Mouse (Mus musculus) adipocyte (in vitro differentiated cells): ENCODE measurements around the gene Pde11a.

Experiments used
- DNase-seq: peaks from one replicate; pipeline ENCODE4 v3.0.0-alpha.2; 2016; ENCODE audit warnings: low spot score

Pde11a gene

DNA sequence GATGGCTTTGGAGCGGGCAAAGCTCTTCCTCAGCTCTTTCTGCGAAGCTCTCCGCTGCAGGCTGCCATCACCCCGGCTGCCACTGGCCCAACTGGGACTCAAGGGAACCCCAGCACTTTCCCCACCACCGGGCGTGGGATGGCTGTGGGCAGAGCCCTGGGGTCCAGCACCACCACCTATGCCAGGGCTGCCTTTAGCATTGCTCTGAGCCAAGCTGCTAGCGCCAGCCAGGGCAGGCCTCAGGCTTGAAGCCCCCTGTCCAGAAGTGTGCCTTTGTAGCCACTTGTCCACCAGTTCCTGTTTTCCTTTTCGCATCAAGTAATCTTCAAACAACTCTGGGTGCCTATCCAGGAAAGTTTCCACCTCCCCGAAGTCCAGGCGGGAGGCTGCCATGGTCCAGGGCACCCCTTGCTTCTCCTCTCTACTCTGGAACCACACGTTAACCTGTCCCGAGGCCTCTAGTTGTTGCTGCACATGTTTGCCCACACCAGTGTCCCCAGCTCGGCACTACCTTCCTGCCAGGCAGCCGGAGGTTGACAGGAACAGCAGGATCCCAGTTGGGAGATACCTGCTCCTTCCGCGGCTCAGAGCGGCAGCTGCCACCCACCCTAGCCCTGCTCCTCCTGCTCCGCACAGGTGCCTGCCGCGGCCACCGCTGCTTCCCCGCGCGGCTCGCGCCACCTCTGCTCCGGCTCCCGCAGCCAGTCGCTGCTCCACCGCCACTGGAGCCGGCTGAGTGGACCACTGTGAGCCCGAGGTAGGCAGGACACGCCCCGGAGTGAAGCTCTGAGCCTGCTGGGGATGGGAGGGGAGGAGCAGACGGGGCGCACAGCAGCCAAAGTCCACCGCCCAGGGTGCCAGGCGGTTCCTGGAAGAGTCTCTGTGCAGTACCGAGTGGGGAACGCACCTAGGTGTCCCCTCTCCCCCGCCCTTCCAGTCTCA lies at the start of gene Pde11a:
Pde11a (minus strand) TSS at position 560 of the 942 bp plus-strand sequence.
- no peak for DNase-seq

- no peak for DNase-seq
Observed at GRCm38 (mm10) chr2:76386531-76386930, 48.0 kb upstream of the Pde11a start.

GRCm38 (mm10) chr2:76378646-76379045 lies 40.1 kb upstream of the Pde11a start:
- DNase-seq, result no peak

DNA sequence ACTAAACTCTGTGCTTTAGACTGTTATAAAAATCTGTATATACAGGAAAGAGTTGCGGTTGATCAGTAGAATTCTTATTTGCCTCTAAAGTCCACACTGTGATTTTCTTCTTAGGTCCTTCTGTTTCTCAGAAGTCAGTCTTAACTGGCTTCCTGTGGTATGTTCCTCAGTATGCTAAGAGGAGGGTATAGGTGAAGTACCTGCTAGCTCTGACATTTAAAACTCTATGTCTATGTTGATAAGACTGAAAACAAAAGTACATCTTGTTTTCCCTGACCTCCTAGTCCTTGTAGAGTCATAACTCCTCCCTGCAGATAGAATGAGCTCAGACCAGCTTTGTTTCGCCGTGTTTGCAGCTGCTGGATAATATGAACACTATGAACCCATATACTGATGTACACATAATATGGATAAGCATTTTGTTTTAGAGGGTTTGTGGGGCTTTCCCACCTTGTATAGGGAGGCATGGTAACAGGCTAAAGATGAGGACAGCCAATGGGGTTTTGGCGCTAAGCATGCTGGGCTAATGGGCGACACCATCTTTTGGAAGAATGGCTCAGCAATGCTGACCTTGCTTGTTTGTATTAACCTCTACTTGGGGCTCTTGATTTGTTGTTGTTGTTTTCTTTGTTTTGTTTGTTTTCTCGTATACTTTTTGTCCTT lies 36.1 kb upstream of the Pde11a start:
- DNase-seq, result no peak

DNA sequence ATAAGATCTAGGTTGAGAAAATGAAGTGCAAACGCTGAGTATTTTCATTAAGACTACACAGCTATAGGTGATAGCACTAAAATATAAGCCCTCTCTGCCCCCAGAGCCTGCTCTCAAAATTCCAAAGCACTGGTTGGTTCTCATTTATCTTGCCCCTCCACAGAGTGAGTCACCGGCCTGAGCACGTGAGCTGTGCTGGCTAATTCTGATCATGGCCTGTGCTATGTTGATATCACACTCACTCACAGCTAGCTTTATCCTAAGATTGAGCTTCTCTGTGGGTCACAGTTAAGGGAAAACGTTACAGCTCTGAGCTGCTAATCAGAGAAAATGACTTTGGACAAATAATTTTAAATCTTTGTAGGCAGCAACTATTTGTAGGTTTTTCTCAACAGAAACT lies 33.7 kb upstream of the Pde11a start:
- no peak for DNase-seq

GRCm38 (mm10) chr2:76370656-76370922 lies 32.0 kb upstream of the Pde11a start:
- DNase-seq, result no peak

DNA sequence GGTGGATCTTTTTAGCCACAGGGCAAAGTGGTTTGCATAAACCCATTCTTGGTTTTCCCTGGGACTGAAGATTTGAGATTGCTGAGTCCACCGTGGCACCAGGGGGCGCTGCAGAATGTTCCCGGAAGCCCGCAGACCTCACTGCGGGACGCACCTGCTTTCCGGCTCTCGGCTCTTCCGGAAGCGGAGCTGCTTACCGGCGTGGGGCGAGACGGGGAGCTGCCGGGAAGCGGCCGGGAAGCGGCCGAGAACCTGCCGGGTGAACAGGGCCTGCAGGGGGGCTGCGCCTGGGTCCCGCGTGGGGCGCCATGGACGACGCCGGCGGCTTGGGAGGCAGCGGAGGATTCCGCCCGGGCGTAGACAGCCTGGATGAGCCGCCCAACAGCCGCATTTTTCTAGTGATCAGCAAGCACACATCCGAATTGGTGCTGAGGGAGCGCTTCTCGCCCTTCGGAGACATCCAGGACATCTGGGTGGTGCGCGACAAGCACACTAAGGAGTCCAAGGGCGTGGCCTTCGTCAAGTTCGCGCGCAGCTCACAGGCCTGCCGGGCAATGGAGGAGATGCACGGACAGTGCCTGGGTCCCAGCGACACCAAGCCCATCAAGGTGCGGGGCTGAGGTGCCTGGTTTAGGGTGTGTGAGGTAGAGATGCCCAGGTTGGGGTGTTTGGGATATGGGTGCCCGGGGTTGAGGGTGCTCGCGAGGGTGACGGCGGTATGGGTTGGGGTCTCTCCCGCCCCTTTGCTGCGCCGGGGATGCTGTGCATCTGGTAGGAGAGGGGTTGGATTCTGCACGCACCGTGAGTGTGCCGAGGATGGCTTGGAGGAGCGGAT lies 31.5 kb upstream of the Pde11a start, which contains the start of gene Rbm45:
Rbm45 (plus strand) TSS at position 164 of the 835 bp plus-strand sequence.
- DNase-seq, result peak; percentile 89

- no peak for DNase-seq
Observed at GRCm38 (mm10) chr2:76368861-76369660, 30.5 kb upstream of the Pde11a start.

DNA sequence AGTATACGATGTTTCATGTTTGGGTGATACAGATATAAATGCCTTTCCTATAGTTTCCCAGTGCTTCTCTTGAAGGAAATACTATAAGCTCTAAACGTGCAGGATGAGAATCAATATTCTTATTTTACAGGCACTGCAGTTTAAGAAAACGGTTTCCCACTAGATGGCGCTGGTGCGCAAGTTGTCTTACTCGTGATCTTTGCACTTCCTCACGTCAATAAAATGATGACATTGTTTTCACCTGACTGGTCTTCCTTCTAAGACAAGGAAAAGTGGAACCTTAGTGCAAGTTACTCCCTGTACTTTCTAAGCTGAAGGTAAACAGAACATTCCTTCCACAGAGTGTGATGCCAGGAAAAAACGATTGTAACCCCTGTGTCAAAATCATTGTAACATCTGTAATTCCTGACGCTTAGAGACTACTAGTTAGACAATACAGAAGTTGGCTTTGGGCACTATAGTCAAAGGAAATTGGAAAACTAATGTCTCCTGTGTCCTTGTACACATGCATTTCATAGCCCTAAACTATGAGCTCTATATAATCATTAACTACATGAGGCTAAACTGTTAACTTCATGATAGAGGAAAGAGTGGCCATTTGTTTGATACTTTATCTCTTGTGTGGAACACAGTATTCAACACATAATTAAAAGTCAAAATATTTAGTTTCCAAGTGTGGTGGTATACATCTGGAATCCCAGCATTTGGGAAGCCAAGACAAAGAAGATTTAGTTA lies 28.8 kb upstream of the Pde11a start:
- peak; percentile 90 for DNase-seq

- DNase-seq, result no peak
Observed at GRCm38 (mm10) chr2:76365811-76366210, 27.2 kb upstream of the Pde11a start.

GRCm38 (mm10) chr2:76362111-76362510 lies 23.5 kb upstream of the Pde11a start:
- DNase-seq, result no peak

DNA sequence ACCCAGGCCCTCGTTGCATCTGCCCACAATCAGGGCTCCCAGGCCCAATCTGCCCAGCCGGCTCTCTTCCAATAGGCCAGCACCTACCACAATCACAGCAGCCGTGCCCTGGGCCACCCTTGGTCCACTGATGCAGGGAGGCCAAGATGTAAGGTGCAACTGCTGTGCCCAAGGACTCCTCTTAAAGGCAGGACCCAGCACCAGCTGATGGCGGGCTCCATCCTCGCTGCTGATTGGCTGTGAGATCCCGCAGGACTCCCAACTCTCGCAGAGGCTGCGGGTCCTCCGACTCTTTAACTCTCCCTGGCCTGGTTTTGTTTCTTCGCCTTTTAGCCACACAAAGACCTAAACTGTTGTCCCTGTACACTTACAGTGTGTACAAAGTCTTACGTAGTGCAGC lies 21.7 kb upstream of the Pde11a start, which contains the start of gene Cyct:
Cyct (minus strand) TSS at position 225 of the 400 bp plus-strand sequence.
- DNase-seq, result no peak

- DNase-seq, result no peak
Observed at GRCm38 (mm10) chr2:76347839-76348238, 9.3 kb upstream of the Pde11a start.

- no peak for DNase-seq
Observed at GRCm38 (mm10) chr2:76342146-76342545, 3.6 kb upstream of the Pde11a start.

GRCm38 (mm10) chr2:76334596-76334995 lies 4.0 kb downstream of the Pde11a start:
- no peak for DNase-seq

DNA sequence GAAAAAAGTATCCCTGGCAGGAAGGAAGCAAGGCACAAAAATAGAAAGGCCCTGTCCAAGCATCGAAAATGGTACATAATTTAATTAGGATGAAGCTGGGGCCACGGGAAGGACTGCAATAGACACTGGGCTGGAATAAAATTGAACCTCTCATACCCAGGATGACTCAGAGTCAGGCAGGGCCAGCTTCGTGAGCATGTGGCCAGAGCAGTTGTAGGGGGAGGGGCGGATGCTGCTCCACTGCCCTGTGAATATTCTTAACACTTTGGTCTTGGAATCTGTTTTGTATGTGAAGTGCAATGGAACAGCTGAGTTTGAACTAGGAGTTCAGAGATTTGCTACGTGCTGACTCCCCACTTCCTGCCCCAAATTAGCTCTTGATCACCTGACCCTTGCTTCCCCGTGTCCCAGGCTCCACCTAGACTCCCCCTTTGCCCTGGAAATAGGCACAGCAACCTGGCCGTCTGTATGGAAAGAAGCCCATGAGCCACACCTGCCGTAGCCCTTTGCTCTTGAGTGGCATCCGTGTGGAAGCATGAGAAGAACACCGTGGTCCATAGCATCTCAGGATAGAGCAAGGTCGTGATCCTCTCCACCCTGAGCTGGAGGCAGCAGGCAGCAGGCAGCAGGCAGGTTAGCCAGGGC lies 6.3 kb downstream of the Pde11a start:
- no peak for DNase-seq

GRCm38 (mm10) chr2:76330081-76330480 lies 8.5 kb downstream of the Pde11a start:
- no peak for DNase-seq

- no peak for DNase-seq
Observed at GRCm38 (mm10) chr2:76326161-76326560, 12.4 kb downstream of the Pde11a start.

DNA sequence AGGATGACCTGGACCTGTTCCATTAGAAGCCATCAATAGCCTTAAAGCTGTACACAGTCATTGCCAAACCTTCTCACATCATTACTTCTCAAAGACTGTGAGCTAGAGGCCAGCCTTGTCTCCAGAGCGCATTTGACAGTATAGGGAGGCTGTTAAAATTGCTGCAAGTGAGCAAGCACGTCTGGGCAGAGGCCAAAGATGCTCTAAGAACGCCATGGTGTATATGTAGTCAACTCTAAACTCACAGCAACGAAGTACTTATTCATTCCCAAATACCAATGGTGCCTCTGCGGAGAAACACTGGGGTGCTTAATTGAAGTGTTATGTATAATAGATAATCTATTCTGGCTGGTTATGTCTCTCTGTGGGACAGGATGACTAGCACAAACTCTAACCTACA lies 14.1 kb downstream of the Pde11a start:
- DNase-seq, result no peak

GRCm38 (mm10) chr2:76323185-76323875 lies 15.2 kb downstream of the Pde11a start:
- DNase-seq, result no peak
